Mouse (Mus musculus) monocyte, adult 2 months (primary cell): Measurements from ENCODE around the gene Ankrd7.
"Not testable (repeated sequence)": the region's sequence is repeated elsewhere in the genome, so short reads cannot be mapped to it uniquely, and the experiment has no call there.

Experiments used
- DNase-seq, 2 experiments: peaks; one replicate each; pipeline ENCODE4 v3.0.0; 2022; ENCODE audit warnings: low spot score in 2 of 2, low read depth in 1 of 2

Ankrd7 gene

DNA sequence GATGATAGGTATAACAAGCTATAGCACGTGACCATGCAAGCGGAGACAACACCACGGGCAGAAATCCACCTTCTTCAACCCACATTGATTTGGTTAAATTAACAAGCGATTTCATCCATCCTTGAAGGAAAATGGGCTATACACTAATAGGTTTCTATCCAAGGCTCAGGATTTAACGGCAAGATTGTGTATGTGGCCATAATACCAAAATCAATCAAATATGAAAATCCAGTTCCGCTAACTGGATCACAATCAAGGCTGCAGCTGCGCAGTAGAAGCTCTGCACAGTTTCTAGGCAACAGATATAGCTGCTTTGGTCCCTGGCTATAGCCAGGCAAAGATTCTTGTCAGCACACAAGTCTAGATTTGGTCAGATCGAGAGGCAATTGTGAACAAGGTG, at the start of gene Ankrd7:
Gene Ankrd7 (plus strand): TSS at position 301 of the 400 bp plus-strand sequence.
- DNase-seq = no peak

DNA sequence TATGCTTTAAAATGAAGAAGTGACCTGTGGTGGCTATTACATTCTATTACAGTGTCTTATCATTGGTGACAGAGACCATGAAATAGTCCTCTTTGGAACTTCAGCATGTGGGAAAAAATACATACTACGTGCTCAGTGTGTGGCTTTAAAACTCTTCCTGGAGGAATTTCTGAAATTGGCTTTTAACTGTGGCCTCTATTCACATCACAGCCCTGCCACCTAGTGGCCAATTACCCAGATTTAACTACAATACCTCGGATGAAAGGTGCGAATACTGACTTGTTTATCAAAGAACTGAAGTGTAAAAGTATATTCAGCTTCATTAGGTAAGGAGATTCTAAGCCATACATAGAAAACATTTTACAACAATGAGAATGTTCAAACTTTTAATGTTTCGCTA, 46.8 kb upstream of the Ankrd7 start:
- DNase-seq = no peak

DNA sequence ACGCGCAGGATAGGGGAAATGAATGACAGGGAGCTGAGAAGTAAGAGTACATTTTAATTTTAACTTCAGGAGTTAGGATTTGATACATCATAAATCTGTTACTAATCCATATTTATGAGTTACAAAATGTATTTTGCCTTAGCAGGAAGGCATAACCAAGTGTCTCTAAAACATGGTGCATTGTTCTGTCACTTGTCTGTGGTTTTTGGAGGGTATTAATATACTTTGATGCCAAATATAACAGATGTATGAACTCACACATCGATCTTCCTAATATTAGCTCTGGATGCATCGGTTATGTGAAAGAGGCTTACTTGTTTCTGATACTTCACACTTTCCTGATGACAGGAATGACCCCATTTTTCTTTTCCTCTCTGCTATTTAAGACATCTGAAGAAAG, 45.9 kb upstream of the Ankrd7 start:
- DNase-seq = no peak

DNA sequence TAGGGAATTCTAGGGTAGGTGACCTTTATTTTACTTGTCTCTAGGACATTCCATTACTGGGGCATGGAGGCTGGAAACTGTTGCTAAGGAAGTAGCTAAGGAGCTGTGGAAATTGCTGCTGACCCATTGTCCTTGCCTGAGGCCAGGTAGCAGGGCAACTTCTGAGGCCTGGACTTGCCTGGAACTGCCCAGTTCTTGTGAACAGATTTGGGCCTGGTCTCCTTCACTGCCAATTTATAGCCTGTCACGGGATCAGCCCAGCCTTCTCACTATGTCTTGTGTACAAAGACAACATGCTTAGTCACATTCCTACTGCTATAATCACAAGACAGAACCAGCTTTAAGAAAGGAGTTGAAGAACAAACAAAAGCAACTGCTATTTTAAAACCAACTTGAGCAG, 43.3 kb upstream of the Ankrd7 start:
- DNase-seq = no peak

DNA sequence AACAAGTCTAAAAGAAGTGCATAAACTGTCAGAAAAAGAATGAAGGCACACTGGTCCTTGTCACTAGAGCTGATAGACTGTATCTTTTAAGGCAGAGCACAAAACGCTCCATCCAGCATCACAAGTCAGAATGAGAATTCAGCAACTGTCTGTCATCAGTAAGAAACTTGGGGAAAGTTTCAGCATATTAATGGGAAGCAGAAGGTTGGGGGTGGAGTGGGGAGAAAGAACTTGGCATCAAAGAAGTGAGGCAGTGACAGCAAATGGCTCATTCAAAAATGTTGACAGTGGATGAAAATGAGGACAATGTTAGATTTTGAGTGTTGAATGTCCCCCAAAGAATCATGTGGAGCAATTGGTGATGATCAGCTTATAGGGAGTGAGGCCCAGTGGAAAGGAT, 33.2 kb upstream of the Ankrd7 start:
- no peak for DNase-seq

DNA sequence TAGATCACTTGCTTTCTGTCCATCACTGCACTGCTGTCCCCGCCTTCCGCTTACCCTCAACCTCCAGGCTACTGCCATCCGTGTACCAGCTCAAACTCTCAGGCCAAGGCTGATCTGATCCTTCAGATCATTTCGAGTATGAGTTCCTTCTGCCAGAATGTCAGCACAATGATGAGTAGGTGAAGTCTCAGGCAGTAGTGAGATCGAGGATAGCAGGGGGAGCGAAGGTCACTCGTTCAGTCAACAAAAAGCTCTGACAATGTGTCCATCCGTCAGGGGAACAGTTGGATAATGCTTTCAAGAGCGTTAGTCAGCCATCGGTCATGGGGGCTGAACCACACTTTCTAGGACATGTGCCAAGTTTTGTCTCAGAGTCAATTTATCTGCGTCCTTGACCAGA, 21.6 kb upstream of the Ankrd7 start:
- DNase-seq = not testable (repeated sequence)

DNA sequence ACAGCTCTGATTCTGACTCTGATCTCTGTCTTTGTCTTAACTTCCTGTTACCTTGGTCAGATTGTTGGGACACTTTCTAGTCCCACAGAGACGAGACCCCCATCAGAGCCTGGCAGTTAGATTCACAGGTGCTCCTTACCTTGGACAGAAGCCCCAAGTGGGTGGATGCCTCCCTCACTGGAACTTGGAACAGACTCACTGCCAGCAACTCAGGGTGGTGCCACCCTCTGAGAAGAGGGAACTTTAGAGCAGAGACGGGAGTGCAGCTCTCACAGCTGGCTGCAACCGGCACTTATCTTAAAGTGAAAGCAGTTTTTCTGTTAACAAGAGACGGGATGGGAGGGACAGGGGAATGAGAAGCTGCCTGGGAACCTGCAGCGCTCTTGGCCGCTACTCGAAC, 20.5 kb upstream of the Ankrd7 start:
- DNase-seq = not testable (repeated sequence)

DNA sequence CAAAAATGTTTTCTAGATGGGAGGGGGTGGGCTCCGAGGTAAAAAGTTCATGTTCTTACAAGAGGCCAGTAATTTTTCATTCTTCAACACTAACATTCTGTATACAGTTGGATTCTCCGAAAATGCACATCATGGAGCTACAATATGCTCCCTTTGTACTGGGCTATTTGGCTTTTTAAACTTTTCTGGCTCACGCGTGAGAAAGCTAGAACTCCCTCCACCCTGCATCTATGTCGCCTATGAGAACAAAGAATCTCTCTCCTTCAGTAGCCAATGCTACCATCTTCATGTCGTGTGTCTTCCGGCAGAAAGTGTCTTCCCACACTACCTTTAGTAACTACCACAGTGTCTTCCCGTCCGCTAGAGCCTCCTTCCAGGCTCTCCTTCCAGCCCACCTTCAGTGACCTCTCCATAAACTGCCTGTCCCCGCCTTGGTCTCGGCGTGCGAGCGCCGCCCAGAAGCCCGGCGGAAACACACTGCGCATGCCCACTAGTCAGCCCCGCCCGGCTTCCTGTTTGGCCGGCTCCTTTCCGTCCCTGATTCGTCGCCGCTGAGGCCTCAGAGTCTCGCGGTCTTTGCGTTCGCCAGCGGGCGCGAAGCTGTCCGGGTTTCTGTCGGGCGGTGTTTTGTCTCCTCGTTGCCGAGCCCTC, 17.9 kb upstream of the Ankrd7 start, which contains the start of gene Lsm8:
Gene Lsm8 (plus strand): TSS at position 529 of the 651 bp plus-strand sequence.
- peak; percentile 92 to 94 for DNase-seq

DNA sequence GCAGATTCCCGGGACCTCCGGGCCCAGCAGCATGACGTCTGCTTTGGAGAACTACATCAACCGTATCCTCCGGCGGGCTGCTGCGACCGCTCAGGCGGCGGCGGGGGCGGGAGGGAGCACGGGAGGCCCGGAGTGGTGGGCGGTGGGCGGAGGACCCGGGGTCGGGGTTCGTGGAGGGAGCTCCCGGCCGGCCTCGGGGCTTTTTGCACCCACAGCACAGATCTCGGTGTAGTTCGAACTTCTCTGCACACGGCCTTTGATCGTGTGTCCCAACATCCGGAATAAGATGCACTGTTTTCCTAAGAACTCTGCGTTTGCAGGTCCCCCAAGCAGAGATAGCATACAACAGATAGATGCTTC, 17.4 kb upstream of the Ankrd7 start:
- DNase-seq = no peak

DNA sequence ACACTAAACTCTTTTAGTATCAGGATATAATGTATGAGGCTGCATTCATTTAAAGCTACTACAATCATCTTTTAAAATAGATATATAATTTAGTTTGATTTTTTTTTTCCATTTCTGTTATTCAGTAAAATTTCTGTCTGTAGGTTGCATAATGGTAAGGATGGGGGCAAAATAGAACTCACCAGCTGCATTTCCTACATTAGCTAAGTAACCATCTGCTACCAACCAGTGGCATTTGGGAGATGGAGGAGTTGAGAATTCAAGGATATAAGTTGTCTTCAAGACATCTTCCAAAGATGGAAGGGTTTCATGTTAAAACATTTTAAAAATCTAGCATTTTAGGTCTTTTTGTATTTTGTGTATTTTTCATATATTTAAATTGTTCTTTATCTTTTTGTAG, 10.8 kb upstream of the Ankrd7 start:
- DNase-seq = no peak

DNA sequence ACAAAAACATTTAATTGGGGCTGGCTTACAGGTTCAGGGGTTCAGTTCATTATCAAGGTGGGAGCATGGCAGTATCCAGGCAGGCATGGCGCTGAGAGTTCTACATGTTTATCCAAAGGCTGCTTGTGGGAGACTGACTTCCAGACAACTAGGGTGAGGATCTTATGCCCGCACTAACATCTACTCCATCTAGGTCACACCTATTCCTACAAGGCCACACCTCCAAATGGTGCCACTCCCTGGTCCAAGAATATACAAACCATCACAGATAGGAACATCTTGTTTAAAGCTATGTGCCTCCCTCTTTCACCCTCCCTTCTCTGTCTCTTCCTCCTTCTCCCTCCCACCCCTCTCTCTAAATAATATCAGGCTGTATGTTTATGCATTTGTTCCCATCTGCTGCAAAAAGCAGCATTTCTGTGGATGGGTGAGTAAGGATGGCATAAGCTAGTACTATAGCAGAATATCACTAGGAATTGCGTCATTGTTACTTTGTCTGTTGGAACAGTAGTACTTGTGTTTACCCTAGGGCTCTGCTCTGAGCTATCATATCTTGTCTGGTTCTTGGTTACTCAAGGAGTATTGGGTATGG, 9.5 kb upstream of the Ankrd7 start:
- DNase-seq = no peak

DNA sequence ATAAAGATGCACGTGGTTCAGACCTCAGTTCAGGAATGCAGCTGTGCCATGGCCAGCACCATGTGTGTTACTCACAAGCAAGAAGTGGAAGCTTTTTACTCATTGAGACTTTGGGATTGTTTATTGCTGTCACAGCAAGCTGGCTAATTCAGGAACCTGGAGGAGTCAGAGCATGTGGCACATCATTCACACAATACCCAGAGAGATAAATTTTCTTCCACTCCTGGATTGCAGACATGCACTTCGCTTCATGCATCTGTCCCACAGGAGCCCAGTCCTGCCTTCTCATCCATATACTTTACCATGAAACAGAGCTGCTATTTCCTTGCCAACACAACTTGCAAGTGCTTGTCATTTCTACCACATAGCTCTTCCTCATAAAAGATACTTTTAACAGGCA, 22.9 kb downstream of the Ankrd7 start:
- no peak for DNase-seq

DNA sequence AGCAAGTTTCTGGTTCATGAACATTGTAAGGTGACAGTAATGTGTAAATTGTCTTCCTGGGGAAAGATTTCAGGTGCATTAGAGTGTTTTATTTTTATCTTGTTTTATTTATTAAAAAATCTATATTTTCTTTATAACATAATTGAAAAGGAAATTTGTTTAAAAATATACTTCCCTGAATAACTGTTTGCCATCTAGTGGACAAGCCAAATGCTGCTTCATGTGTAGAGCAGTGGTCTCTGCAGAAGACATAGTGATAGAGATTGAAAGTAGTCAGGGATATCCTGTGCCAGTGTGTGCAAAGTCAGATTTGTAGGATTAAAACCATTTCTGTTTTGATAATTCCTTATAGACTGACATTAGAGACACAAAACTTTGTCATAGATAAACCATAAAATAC, 28.0 kb downstream of the Ankrd7 start:
- DNase-seq = no peak

DNA sequence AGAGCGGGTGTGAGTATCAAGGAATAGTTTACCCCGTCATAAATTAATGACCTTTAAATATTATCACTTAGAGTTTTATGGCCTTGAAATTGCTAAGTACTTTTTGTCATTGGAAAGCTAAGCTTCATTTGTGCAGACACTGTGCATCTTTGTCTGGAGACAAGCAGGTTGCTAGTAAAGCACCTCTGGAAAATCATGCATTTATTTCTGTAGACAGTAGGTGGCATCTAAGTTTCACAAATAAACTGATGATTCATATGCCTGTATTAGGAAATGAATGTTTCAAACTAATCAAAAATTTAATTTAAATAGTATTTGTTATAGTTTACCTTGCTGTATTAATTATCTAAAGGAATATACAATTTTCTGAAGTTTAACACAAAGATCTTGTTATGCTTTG, 41.1 kb downstream of the Ankrd7 start:
- DNase-seq = no peak

DNA sequence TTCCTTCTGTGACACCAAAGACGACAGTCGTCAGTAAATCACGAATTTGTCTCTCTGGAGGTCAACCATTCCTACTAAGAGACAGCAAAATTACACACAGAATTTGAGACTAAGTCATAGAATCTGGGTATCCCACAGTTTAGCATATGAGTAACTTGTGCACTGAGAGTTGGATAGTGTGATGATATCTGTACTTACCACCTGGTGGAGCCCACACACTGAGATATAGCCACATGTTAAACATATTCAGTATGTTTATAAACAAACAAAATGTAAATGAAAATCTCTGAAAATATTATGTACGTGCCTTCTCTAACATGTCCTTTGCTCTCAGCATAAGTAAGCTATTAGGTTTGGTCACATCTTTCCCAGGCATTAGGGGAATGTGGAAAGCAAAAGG, 47.1 kb downstream of the Ankrd7 start:
- no peak for DNase-seq

DNA sequence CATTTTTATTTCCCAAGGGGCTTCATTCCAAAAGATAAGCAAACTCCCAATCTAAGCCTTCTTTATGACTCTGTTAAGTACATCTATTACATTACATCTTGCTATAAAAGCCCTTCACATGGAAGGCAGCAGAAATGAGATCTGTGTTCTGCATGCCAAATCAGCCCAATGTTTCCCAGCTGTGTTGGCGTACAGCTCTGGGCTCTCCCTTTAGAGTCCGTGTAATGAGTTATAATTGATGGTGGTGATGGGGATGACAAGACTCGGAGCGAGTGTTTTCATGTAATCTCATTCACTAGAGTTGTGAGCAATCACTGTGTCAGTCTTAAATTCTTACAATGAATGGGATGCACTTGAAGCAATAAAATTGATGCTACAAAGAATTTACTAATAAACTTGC, 49.9 kb downstream of the Ankrd7 start:
- DNase-seq = no peak

DNA sequence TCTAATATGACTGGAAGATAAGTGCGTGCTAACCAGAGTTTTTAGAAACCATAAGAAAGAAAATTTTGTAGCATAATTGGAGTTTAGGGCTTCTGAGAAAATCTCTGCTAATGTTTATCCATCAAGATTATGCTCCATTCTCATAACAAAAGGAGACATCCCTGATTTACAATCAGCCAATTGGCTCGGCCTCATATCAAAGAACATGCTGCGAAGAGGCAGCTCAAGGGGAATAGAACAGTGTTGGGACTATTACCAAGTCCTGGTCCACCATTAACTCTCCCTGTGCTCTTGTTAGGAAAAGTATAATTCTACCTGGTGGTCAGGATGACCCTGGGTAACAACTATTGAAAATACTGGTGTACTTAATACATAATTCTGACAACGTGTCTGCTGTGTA, 50.4 kb downstream of the Ankrd7 start:
- DNase-seq = no peak
